Mouse (Mus musculus): ENCODE measurements around the gene Sbf2.
A peak's percentile ranks its signal among the peaks of the same experiment; 100 is the strongest.
"Not testable (repeated sequence)": the region's sequence is repeated elsewhere in the genome, so short reads cannot be mapped to it uniquely, and the experiment has no call there.

Gene Sbf2

DNA sequence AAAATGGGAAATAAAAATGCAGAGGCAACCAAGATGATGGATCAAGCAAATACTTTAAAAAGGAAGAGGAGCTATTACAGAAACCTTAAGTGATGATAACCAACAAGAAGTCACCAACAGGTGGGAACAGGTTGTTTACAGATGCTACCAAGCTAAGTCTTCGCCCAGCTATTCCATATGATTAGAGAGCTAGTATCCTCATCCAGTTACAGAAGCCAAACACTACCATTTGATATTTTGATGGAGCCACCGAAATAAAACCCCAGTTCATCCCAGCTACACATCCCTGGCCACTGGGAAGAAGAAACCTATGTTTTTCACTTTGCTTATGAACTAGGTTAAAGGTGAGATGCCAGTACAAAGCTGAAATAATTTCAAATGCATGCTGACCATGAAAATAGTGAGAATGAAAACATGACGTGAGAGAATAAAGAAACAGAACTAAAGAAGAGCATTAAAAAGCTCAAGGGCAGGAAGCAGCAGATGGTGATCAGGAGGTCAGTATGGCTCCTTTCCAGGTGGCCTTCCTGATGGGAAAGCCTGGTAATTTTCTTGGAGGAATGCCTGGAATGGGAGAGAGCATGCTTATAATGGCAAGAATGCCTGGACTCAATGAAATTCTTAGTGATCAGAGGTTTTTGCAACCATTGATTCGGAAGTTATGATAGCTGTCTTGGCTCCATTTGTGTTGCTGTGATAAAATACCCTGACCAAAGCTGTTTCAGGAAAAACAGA lies 48.7 kb downstream of the Sbf2 start:
- DNase-seq = peak; percentile 67

DNA sequence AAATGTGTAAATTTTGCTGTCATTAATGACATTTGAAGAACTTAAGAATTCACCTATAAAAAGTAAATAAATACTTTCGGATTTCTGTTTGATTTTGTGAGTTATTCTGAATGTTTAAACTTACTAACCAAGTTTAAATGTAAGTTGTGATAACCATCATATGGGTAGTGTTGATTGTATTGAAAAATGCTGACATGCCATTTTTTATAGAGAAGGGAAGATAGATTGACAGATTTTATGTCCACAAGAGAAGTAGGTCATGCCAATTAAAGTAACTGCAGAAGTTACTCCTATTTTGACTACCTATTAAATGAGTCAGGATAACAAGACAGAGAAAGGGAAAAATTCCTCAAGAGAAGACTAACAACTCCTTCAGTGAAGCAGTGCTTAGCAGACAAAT lies 53.1 kb downstream of the Sbf2 start:
- DNase-seq = no peak

DNA sequence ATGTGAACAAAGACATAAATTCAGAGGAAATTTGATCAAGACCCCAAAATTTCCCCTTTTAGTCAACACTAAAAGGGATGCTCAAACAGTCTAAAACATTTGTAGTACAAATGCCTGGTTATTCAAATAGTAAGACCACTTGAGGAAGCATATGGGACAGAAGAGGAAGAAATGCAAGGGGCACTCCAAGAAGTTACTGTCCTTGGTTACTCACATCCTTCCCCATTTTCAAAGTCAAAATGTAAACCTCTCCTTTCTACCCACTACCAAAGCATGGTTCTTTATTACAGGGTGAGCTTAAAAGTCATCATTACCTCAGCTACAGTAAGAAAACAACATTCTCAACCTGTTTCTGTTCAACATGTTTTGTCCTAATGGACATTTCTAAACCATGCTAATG lies 57.7 kb downstream of the Sbf2 start:
- no peak for DNase-seq

DNA sequence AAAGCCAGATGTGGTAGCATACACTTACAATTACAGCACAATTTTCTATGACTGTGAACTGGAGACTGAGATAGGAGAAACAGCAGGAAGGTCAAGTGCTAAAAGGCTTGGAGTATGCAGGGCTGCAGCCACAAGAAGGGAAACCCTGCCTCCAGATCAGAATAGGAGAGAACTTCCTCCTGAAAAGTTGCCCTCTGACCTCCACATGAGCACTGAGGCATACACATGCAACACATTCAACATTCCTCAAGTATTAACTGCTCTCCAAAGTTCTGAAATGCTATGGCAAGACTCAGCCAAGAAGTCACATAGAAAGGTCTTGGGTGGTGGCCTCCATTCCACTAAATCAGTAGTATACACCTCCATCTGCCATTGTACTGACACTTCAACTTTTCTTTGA lies 58.5 kb downstream of the Sbf2 start:
- DNase-seq = peak; percentile 34

DNA sequence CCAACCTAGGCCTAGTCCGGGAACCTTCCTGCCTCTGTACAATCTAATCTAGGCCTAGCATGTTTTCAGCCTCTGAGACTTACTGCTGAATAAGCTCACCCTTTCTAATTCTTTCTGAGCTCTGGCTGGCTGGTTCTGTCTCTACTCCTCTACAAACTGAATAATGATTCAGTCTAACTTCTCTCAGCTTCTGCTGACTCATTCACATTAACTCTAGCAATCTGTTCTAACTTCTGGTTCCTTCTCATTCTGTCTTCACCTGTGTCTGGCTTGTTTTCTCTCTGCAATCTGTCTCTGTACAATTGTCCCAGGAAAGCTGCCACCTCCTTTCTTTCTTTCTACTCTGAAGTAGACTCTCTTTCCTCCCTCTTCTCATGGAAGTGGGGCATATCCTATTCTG lies 59.5 kb downstream of the Sbf2 start:
- no peak for DNase-seq

DNA sequence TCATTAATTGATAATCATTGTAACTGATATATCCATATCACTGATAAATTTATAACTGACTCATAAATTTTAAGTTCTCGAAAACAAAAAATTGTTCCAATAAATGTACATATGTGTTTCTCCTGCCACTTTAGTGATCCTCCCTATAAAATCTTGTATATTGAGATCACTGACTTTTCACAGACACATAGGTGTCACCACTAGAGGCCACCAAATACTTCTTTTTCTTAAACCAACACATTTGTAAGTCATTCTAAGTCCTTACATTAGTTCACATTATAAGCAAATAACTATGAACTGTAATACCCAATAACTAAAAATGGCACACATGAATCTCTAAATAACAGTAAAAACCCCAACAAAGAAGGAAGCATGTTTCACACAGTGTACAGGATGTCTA lies 66.5 kb downstream of the Sbf2 start:
- peak; percentile 40 for DNase-seq

DNA sequence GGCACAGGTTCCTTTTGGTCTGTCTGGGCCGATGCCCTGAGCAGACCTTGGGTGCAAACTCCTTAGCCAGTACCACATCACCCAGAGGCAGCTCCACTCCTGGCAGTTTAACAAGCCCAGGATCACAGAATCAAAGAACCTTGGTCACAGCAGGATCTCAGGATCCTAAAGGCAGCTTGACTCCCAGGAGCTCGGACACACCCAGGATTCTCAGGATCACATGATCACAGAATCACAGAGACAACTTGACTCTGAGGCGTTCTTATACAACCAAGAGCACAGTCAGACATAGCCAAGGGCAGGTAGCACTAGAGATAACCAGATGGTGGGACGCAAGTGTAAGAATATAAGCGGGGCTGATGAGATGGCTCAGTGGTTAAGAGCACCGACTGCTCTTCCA lies 71.4 kb downstream of the Sbf2 start:
- DNase-seq = no peak

DNA sequence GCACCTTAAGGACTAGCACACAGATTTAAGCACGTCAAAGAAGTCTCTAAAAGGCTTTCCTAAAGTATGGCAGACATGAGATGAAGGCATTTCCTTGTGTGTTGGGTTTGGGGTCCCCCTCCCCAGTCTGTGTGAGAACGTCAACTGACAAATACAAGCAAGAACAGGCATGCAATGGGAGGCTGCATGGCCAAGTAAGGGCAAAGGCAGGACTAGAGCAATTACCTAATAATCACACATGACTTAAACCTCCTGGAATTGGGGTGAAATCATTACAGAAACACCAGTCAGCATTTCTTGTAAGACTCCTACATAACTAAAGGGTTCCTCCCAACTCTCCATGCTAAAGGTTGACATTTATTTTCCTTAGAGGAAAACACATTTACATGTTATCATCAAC lies 75.5 kb downstream of the Sbf2 start:
- DNase-seq = no peak

DNA sequence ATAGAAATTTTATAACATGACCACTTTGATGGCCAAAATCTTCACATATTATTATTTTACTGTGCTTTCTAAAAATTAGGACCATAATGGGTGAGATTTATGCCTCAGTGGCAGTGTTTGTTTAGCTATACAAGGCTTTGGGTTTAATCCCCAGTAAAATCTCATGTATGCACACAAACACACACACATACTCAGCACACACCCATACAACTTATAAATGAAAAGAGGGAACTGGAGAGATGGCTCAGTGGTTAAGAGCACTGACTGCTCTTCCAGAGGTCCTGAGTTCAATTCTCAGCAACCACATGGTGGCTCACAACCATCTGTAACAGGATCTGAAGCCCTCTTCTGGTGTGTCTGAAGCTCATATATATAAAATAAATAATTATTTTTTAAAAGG lies 84.4 kb downstream of the Sbf2 start:
- DNase-seq = not testable (repeated sequence)

DNA sequence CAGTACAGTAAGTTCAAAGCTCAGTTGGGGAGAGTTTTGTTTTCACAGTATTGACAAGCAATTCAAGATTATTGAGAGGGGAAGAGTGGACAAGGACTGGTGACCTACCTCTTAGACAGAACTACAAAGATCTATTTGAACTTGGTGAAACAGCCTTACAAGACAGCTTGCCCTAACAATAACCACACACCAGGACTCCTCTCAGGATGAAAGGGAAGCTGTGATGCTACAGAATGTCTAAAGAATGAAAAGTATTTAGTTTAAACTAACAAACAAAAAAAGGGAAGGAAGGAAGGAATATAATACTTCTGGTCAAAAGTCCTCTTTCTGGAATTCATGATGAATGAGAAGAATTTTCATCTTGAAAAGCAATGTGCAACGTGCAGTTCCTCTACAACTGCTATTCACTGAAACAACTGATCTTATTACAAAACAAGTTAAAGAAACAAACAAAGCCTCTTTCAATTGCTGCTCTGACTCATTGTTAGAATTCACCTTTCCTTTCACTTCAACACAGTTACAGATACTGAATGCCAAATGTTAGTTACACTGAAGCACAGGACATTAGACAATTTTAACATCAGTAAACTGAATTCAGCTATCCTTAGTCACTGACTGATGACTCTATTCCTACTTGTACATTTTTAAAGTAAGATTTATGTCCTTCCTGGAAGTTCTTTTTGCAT lies 89.5 kb downstream of the Sbf2 start:
- DNase-seq = no peak

DNA sequence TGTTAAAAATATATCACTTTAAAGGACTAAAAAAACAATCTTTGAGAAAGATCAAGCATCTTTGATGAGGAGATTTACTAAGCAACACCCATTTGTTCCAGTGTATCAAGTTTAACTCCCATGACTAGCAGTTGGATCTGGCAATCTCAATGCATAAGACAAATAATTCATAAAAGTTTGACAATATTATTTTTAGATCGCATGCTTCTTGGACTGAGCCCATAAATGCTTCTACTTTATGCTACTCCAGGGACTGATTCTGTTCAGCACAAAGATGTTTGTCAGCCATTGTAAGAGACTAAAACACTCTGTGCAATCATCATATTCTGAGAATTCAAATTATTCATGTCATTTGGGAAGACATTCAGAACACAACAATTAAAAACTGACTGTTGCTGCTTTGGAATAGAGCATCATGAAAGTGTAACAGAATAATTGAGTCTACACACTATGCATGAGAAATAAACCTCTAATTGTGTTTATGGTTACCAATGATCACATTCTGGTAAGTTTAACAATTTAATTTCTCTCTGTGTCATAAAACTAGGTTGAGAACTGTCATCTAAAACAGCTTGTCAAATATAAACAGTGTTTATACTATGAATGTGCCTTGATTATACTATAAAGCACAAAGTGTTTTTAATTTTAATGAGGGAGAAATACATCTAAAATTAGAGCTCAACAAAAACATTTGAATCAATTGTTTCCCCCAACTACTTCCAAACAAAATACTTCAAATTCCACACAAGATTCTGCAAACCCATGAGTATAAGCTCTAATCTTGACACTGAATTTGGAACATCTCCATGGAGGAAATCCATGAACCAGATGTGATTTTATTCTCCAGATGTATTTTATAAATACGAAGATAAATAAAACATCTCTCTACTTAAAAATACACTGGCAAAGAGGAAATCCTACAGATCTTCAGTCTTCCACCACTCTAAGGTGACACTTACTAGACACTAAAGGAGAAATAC lies 98.2 kb downstream of the Sbf2 start:
- DNase-seq = peak; percentile 12

DNA sequence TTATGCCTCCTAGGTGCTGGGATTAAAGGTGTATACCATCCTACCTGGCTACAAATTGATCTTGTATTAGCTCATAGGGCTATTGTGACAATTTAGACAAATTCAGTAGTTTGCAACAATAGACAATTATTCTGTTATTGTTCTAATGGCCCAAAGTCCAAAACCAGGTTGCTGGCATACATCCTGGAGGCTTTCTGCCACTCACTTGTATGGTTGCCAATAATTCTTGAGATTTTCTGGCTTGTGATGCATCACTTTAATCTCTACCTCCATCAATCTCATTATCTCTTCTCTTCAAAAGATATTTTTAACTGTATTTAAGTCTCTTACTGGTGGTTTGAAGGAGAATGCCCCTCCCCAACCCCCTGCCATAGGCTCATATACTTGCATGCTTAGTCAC lies 100.6 kb downstream of the Sbf2 start:
- no peak for DNase-seq

DNA sequence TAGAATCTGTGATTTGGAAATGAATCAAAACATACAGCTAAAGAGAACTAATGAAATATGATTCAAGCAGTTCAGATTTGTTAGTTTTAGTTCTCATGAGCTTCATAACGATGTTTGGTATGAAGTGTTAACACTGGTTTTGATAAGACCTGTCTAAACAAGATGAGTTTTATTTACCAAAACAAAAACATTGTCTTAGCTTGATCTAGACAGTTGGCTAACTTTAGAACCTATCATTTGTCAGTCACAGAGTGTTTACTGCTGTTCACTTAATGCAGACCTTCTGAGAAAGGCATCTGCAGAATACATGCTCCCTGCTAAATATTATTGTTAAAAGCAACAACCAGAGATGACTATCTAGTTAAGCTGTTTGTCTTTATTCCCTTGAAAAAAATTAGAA lies 116.1 kb downstream of the Sbf2 start:
- no peak for DNase-seq

DNA sequence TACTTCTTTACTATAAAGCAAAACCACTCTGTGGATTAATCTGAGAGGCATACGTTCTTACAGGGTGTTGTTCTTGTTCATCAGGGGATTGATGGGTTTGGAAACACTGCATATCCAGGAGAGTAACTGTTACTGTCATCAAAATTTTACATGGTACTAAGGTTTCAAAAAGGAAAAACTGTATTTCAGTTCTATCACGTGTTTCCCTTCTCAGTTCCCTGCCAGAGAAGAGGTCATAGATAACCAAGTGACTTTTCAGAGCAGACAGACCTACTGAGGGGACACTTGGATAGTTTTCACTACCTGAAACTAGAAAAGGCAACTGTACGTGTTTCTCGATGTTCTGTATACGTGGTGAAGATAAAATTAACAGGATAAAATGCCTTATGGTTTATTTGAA lies 123.7 kb downstream of the Sbf2 start:
- no peak for DNase-seq

DNA sequence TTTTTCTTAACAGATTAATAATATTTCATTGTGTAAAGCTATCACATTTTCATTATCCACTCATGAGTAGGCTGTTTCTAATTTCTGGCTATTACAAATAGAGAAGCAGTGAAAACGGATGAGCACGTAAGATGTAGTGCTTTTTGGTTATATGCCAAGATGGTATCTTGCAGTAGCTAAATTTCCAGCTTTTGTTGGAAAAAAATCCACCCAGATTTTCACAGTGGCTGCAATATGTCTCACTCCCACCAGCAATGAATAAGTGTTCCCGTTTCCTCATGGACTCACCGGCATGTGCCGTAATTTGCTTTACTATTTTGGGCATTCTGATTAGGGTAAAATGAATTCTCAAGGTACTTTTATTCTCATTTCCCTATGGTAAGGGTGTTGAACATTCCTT lies 129.7 kb downstream of the Sbf2 start:
- DNase-seq = no peak

DNA sequence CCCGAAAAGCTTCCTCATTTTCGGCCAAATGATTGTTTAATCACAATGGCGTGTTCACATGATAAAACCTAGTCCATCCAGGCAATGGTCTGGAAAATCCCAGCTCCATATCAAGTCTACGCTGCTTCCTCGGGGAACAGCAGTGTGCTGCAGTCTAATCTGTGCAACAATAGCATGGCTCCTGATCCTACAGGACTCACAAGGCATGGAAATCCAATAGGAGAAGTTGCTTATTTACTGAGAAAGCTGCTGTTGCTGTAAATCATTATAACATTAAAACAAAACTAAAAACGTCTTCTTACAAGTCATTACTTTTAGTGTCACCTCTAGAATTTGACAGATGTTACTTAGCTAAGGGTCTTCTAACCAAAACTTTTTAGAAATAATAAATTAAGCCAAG lies 143.7 kb downstream of the Sbf2 start:
- no peak for DNase-seq

DNA sequence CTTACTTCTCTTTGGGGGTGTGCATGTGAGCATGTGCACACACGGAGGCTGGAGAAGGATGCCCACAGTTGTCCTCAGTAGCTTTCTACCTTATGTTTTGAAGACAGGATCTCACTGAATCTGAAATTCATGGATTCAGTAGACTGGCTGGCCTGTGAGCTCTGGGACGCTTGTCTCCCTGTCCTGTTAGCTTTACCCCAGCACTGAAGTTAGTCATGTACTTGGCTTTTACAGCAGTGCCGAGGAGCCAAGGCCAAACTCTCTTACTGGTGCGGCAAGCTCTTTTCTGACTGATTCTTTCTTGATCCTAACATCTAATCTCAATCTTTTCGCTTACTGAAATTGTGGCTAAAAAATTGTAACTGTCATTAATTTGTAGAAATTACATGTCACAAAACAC lies 151.3 kb downstream of the Sbf2 start:
- DNase-seq = no peak

DNA sequence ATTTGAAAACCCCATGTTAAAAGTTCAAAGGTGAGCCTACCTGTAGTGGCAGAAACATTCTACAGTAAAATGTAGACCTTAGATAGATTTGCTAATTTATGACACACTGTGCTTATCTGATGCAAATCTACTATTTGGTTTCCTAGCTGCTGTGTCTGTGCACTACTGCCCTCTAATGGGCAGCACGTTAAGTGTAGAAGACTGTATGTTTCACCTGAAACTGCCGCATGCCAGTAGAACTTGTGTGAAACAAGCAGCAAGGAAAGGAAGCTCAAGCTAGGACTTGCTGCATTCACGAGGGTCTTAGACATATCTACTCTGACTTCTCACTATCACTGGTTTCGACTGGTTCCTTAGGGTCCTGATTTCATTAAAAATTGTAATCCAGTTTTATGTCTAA lies 182.4 kb downstream of the Sbf2 start:
- peak; percentile 75 for DNase-seq

DNA sequence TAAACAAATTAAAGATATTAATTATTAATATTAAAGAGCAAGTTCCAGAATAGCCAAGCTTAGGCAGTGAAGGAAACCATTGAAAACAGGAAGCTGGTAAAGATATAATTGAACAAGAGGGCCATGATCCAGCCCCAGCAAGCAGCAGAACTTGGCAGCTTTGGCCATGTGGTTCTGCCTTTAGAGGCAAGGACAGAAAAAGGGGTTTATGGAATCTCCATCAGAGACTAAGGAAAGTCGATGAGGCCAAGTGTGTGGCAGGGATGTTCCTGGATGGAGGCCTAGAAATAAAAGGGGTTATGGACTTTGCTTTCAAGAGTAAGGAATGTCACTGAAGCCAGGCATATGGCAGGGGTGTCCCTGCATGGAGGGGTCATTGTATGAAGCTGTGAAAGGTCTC lies 198.4 kb downstream of the Sbf2 start:
- no peak for DNase-seq

DNA sequence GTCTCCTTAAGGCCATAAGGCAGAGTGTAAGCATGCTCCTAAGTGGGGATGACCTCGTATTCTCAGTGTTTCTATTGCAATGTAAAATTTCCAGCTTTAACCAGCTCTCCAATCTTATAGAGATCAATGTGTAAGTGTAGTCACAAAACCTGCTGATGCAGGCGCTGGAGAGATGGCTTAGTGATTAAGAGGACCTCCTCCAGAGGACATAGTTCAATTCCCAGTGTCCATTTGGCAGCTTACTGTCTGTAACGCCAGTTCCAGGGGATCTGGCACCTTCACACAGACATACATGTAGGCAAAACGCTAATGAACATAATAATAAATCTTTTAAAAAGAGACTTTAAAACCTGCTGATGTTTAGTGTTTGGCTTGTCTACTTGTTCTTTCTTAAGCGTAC lies 200.4 kb downstream of the Sbf2 start:
- DNase-seq = peak; percentile 50

DNA sequence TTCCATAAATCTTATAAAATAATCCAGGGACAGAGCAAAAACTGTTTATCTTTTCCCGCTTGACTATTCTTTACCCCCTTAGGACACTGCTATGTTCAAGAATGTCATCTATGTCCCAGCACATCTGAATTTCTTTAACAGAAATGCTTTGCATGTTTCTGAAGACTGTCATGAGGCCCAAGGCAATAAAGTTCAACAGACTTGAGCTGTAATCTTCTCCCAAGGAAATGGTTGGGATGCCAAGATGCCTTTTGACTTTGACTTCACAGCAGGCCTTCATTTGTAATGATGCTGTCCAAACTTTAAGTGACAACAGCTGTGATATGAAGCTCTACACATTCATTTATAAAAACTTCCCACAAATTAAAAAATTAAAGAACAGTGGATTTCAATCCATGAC lies 212.6 kb downstream of the Sbf2 start:
- peak; percentile 41 for DNase-seq

DNA sequence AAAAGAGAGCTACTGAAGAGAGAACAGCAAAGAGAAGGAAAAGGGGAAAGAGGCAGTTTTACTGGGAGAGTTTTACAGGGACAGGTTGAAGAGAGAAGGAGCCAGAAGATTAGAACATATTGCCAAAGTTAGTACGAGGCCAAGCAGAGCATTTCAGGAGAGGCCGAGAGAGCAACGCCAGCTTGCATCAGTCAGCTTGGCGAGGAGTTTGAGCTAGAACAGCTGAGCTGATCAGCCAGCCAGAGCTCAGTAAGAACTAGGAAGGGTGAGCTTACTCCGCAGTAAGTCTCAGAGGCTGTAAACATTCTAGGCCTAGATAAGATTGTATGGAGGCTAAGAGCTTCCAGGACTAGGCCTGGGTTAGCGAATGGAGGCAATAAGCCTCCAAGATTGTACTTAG lies 222.1 kb downstream of the Sbf2 start:
- no peak for DNase-seq

DNA sequence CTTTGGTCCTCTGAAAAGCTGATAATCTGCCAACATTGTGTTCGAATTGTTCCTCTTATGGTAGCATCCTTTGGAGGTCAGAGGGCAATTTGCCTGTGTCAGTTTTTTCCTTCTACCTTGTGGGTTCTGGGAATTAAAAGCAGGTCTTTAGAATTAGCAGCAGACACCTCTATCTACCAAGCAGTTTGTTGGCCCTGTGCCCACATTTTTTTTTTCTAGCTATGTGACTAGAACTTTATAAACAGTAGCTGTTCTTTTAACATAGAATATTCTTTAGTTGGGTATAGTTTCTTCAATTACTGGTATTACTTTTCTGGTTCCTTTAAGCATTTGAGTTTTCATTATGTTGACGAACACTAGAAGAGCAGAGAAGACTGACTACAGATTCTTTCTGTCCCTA lies 223.1 kb downstream of the Sbf2 start:
- peak; percentile 20 for DNase-seq

DNA sequence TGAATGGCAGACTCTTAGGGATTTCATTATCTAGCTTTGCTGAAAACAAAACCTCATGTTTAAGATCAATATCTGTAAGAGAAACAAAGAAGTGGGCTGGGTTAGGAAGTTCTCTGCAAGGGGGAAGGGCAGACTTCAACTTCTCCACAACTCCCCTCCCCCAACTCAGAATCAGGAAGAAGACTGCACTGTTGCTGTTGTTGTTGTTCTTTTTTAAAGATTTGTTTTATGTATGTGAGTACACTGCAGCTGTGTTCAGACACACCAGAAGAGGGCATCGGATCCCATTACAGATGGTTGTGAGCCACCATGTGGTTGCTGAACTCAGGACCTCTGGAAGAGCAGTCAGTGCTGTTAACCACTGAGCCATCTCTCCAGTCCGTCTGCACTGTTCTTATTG lies 225.8 kb downstream of the Sbf2 start:
- not testable (repeated sequence) for DNase-seq

Data from kidney, postnatal 14 days (tissue).